Mouse (Mus musculus): Measurements from ENCODE around the gene Ctcf. TPM values are rescaled to one million over a fixed set of nuclear protein-coding genes. Genes with fewer than 3 reads are reported as not detected.

Gene Ctcf
- polyA plus RNA-seq, 1 experiment from 2014 or later, result 128 TPM

- no peaks in the 10 kb centered on the region for H3K9me3 ChIP-seq (ENCODE audit: control insufficient read depth, low read length)
- H3K9ac ChIP-seq (ENCODE audit: low read length), result no peak overlapping the region
- H3K4me3 ChIP-seq (ENCODE audit: low read depth, low read length), result 0 out of 2 replicates have a peak overlapping the region, but pooled peaks have one; percentile 6
- no peaks in the 10 kb centered on the region for H3K27me3 ChIP-seq (ENCODE audit: control insufficient read depth, insufficient read depth, low read length)
- peaks cover 9% of the 10 kb centered on the region for H3K36me3 ChIP-seq (ENCODE audit: control insufficient read depth, insufficient read depth, low read length)
- no peak overlapping the region for H3K4me2 ChIP-seq (ENCODE audit: low read depth, severe bottlenecking)
- H3K4me1 ChIP-seq (ENCODE audit: control insufficient read depth, insufficient read depth, low read length), result peaks cover 15% of the 10 kb centered on the region
- ATAC-seq (ENCODE audit: insufficient number of reproducible peaks, low FRiP score, low TSS enrichment, low read depth) (no peak), DNase-seq (ENCODE audit: low spot score) (no peak)
- no peak overlapping the region for H3K27ac ChIP-seq (replicated peaks; ENCODE audit: low read depth, low read length)
- 93% methylated on average over 24 of the region's 24 CpGs for WGBS
Measured at GRCm38 (mm10) chr8:105702731-105703415, 66.5 kb downstream of the Ctcf start.

- no peak for DNase-seq (ENCODE audit: low spot score)
- ATAC-seq (ENCODE audit: insufficient number of reproducible peaks, low FRiP score, low TSS enrichment, low read depth), result no peak
- peaks cover 15% of the 10 kb centered on the region for H3K4me1 ChIP-seq (ENCODE audit: control insufficient read depth, insufficient read depth, low read length)
- H3K4me2 ChIP-seq (ENCODE audit: low read depth, severe bottlenecking), result no peak overlapping the region
- no peak overlapping the region for H3K27ac ChIP-seq (replicated peaks; ENCODE audit: low read depth, low read length)
- H3K36me3 ChIP-seq (ENCODE audit: control insufficient read depth, insufficient read depth, low read length), result peaks cover 2% of the 10 kb centered on the region; the same call in 1 of the 2 replicates
- H3K27me3 ChIP-seq (ENCODE audit: control insufficient read depth, insufficient read depth, low read length), result no peaks in the 10 kb centered on the region
- H3K4me3 ChIP-seq (ENCODE audit: low read depth, low read length), result no peak overlapping the region
- H3K9ac ChIP-seq (ENCODE audit: low read length), result no peak overlapping the region
- H3K9me3 ChIP-seq (ENCODE audit: control insufficient read depth, low read length), result no peaks in the 10 kb centered on the region
- 92% methylated on average over 34 of the region's 34 CpGs for WGBS
Measured at GRCm38 (mm10) chr8:105704146-105704812, 67.9 kb downstream of the Ctcf start.

- Histone ChIP-seq H3K9me3 (ENCODE audit: control insufficient read depth, low read length) (no peaks in the 10 kb centered on the region), H3K4me2 (ENCODE audit: low read depth, severe bottlenecking) (no peak overlapping the region), H3K36me3 (ENCODE audit: control insufficient read depth, insufficient read depth, low read length) (peaks cover 2% of the 10 kb centered on the region; the same call in 1 of the 2 replicates), H3K4me3 (ENCODE audit: low read depth, low read length) (no peak overlapping the region), H3K27ac (replicated peaks; ENCODE audit: low read depth, low read length) (no peak overlapping the region), H3K27me3 (ENCODE audit: control insufficient read depth, insufficient read depth, low read length) (no peaks in the 10 kb centered on the region), H3K9ac (ENCODE audit: low read length) (no peak overlapping the region; the same call in 1 of the 2 replicates), H3K4me1 (ENCODE audit: control insufficient read depth, insufficient read depth, low read length) (peaks cover 12% of the 10 kb centered on the region)
- ATAC-seq (ENCODE audit: insufficient number of reproducible peaks, low FRiP score, low TSS enrichment, low read depth) (no peak), DNase-seq (ENCODE audit: low spot score) (no peak)
- WGBS, result 91% methylated on average over 6 of the region's 6 CpGs
Measured at GRCm38 (mm10) chr8:105704955-105705354, 68.6 kb downstream of the Ctcf start.

GRCm38 (mm10) chr8:105706426-105706825, 70.1 kb downstream of the Ctcf start:
- Histone ChIP-seq H3K9ac (ENCODE audit: low read length) (peak overlapping the region; percentile 73; the same call in 1 of the 2 replicates), H3K36me3 (ENCODE audit: control insufficient read depth, insufficient read depth, low read length) (peaks cover 2% of the 10 kb centered on the region; the same call in 1 of the 2 replicates), H3K4me3 (ENCODE audit: low read depth, low read length) (no peak overlapping the region), H3K27me3 (ENCODE audit: control insufficient read depth, insufficient read depth, low read length) (no peaks in the 10 kb centered on the region), H3K27ac (replicated peaks; ENCODE audit: low read depth, low read length) (no peak overlapping the region), H3K9me3 (ENCODE audit: control insufficient read depth, low read length) (no peaks in the 10 kb centered on the region), H3K4me2 (ENCODE audit: low read depth, severe bottlenecking) (peak overlapping the region; percentile 59), H3K4me1 (ENCODE audit: control insufficient read depth, insufficient read depth, low read length) (peaks cover 8% of the 10 kb centered on the region)
- DNase-seq (ENCODE audit: low spot score) (no peak), ATAC-seq (ENCODE audit: insufficient number of reproducible peaks, low FRiP score, low TSS enrichment, low read depth) (no peak)
- WGBS, result 85% methylated on average over 12 of the region's 12 CpGs

GRCm38 (mm10) chr8:105707498-105708403, 71.4 kb downstream of the Ctcf start, which contains the start of the genes 4933405L10Rik and Enkd1:
4933405L10Rik (plus strand) TSS chr8:105707655.
Enkd1 (minus strand) TSS chr8:105708210.
- Histone ChIP-seq H3K9ac (ENCODE audit: low read length) (peak within 1 kb of the TSS; percentile 73), H3K4me2 (ENCODE audit: low read depth, severe bottlenecking) (peak within 1 kb of the TSS; percentile 59), H3K9me3 (ENCODE audit: control insufficient read depth, low read length) (no peaks in the 10 kb centered on the region), H3K27ac (replicated peaks; ENCODE audit: low read depth, low read length) (0 out of 2 replicates have a peak within 1 kb of the TSS, but pooled peaks have one; percentile 1), H3K4me3 (ENCODE audit: low read depth, low read length) (peak within 1 kb of the TSS; percentile 70), H3K4me1 (ENCODE audit: control insufficient read depth, insufficient read depth, low read length) (peaks cover 5% of the 10 kb centered on the region), H3K27me3 (ENCODE audit: control insufficient read depth, insufficient read depth, low read length) (no peaks in the 10 kb centered on the region), H3K36me3 (ENCODE audit: control insufficient read depth, insufficient read depth, low read length) (peaks cover 2% of the 10 kb centered on the region; the same call in 1 of the 2 replicates)
- peak; percentile 90 for ATAC-seq (ENCODE audit: insufficient number of reproducible peaks, low FRiP score, low TSS enrichment, low read depth)
- peak; percentile 96 for DNase-seq (ENCODE audit: low spot score)
- under 1% methylated on average over 55 of the region's 55 CpGs for WGBS

GRCm38 (mm10) chr8:105708675-105709074, 72.3 kb downstream of the Ctcf start:
- no peak for DNase-seq (ENCODE audit: low spot score)
- Histone ChIP-seq H3K36me3 (ENCODE audit: control insufficient read depth, insufficient read depth, low read length) (peaks cover 2% of the 10 kb centered on the region; the same call in 1 of the 2 replicates), H3K4me2 (ENCODE audit: low read depth, severe bottlenecking) (no peak overlapping the region), H3K4me3 (ENCODE audit: low read depth, low read length) (no peak overlapping the region), H3K9ac (ENCODE audit: low read length) (no peak overlapping the region), H3K27ac (replicated peaks; ENCODE audit: low read depth, low read length) (no peak overlapping the region), H3K4me1 (ENCODE audit: control insufficient read depth, insufficient read depth, low read length) (peaks cover 5% of the 10 kb centered on the region), H3K9me3 (ENCODE audit: control insufficient read depth, low read length) (no peaks in the 10 kb centered on the region), H3K27me3 (ENCODE audit: control insufficient read depth, insufficient read depth, low read length) (no peaks in the 10 kb centered on the region)
- WGBS, result 92% methylated on average over 8 of the region's 8 CpGs
- no peak for ATAC-seq (ENCODE audit: insufficient number of reproducible peaks, low FRiP score, low TSS enrichment, low read depth)

GRCm38 (mm10) chr8:105709317-105709716, 72.9 kb downstream of the Ctcf start:
- no peak overlapping the region for H3K9ac ChIP-seq (ENCODE audit: low read length)

GRCm38 (mm10) chr8:105712286-105712685, 75.9 kb downstream of the Ctcf start:
- Histone ChIP-seq H3K4me2 (ENCODE audit: low read depth, severe bottlenecking) (no peak overlapping the region), H3K9me3 (ENCODE audit: control insufficient read depth, low read length) (no peaks in the 10 kb centered on the region), H3K4me3 (ENCODE audit: low read depth, low read length) (no peak overlapping the region), H3K36me3 (ENCODE audit: control insufficient read depth, insufficient read depth, low read length) (no peaks in the 10 kb centered on the region; the same call in 1 of the 2 replicates), H3K27ac (replicated peaks; ENCODE audit: low read depth, low read length) (no peak overlapping the region), H3K27me3 (ENCODE audit: control insufficient read depth, insufficient read depth, low read length) (no peaks in the 10 kb centered on the region), H3K9ac (ENCODE audit: low read length) (no peak overlapping the region), H3K4me1 (ENCODE audit: control insufficient read depth, insufficient read depth, low read length) (no peaks in the 10 kb centered on the region)
- no peak for DNase-seq (ENCODE audit: low spot score)
- 83% methylated on average over 3 of the region's 3 CpGs for WGBS
- no peak for ATAC-seq (ENCODE audit: insufficient number of reproducible peaks, low FRiP score, low TSS enrichment, low read depth)

More at GRCm38 (mm10) chr8:105709317-105709716, 72.9 kb downstream of the Ctcf start:
- no peak overlapping the region for H3K4me2 ChIP-seq (ENCODE audit: low read depth, severe bottlenecking)
- WGBS, result 75% methylated on average over 14 of the region's 14 CpGs
- H3K9me3 ChIP-seq (ENCODE audit: control insufficient read depth, low read length), result no peaks in the 10 kb centered on the region
- H3K27ac ChIP-seq (replicated peaks; ENCODE audit: low read depth, low read length), result no peak overlapping the region
- DNase-seq (ENCODE audit: low spot score) (no peak), ATAC-seq (ENCODE audit: insufficient number of reproducible peaks, low FRiP score, low TSS enrichment, low read depth) (no peak)
- H3K27me3 ChIP-seq (ENCODE audit: control insufficient read depth, insufficient read depth, low read length), result no peaks in the 10 kb centered on the region
- no peak overlapping the region for H3K4me3 ChIP-seq (ENCODE audit: low read depth, low read length)
- peaks cover 2% of the 10 kb centered on the region; the same call in 1 of the 2 replicates for H3K36me3 ChIP-seq (ENCODE audit: control insufficient read depth, insufficient read depth, low read length)
- H3K4me1 ChIP-seq (ENCODE audit: control insufficient read depth, insufficient read depth, low read length), result peaks cover 5% of the 10 kb centered on the region

All from limb, embryonic 11.5 days (tissue).